Comparison of ENCODE assay signal across 9 mouse cellular contexts in the genomic region with DNA sequence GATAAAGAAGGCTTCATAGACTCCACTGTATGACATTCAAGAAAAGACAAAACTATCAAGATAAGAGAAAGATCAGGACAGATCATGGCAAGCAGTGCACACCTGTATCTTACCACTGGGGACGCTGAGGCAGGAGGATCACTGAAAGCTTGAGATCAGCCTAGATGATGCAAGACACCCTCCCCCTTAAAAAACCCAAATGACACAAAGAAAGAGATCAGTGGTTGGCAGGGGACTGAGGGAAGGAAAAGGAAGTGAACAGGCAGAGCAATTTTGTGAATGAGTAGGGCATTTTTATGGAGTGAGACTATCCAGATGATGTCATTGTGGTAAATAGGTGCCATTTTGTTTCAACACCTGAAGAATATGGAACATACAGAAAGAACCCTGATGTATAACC.
"Had no signal": no experiment of that assay in that cellular context is flagged by ENCODE, and none has a peak within 500 bp of the region (broad histone marks: within the 10 kb centered on the region; RNA-seq: fewer than 3 reads in every experiment).

No protein-coding gene starts in this region.

- DNase-seq: kidney, adult 8-10 months; kidney, postnatal 10 days; kidney, postnatal 36 days; liver, embryonic 13.5 days; lung, adult 2 months; lung, postnatal 14 days; lung, postnatal 4 days; thymus, adult 18-20 months; thymus, postnatal 36 days had no signal
